Comparison of ENCODE assay signal across 8 mouse cellular contexts in genomic region chr7:45561624-45562520, GRCm38 (mm10). TPM values are rescaled to one million over a fixed set of nuclear protein-coding genes. Genes with fewer than 3 reads are reported as not detected.
A peak's percentile ranks its signal among the peaks of the same experiment; 100 is the strongest.
DNase-seq lines count a peak whose midpoint lies in the region; ATAC-seq and TF ChIP-seq lines count a peak whose summit lies in the region.

No protein-coding gene starts in this region.

- TF ChIP-seq CTCF in lung, adult 2 months (IDR thresholded peaks at IDR 0.05; ENCODE audit: insufficient read depth, low read length) = no peak

- WGBS in lung, embryonic 16.5 days = 39% methylated on average over 12 of the region's 12 CpGs
- WGBS in lung, adult 2 months = 37% methylated on average over 12 of the region's 12 CpGs
- WGBS in intestine, embryonic 15.5 days = 37% methylated on average over 12 of the region's 12 CpGs
- WGBS in neural tube, embryonic 13.5 days = 46% methylated on average over 12 of the region's 12 CpGs

- no peak for ATAC-seq in erythroblast, adult 5-6 weeks (replicated peaks; ENCODE audit: low FRiP score, poor library complexity, severe bottlenecking)
- peak; percentile 27 for ATAC-seq in lung, embryonic 16.5 days (ENCODE audit: low read depth)
- ATAC-seq in intestine, embryonic 15.5 days = peak; percentile 55
- ATAC-seq in neural tube, embryonic 13.5 days (ENCODE audit: low read depth) = peak; percentile 30; the same call in 1 of the 2 replicates

- H3K9me3 ChIP-seq in erythroblast, embryonic 14.5 days (ENCODE audit: control insufficient read depth, low read length) = no peaks in the 10 kb centered on the region
- H3K9me3 ChIP-seq in lung, embryonic 16.5 days (ENCODE audit: control insufficient read depth, low read length) = no peaks in the 10 kb centered on the region
- H3K9me3 ChIP-seq in intestine, embryonic 15.5 days = no peaks in the 10 kb centered on the region
- no peaks in the 10 kb centered on the region for H3K9me3 ChIP-seq in neural tube, embryonic 13.5 days

- H3K36me3 ChIP-seq in erythroblast, embryonic 14.5 days (ENCODE audit: control insufficient read depth) = no peaks in the 10 kb centered on the region
- H3K36me3 ChIP-seq in lung, embryonic 16.5 days (ENCODE audit: control insufficient read depth, insufficient read depth, low read length) = no peaks in the 10 kb centered on the region
- H3K36me3 ChIP-seq in intestine, embryonic 15.5 days = no peaks in the 10 kb centered on the region
- no peaks in the 10 kb centered on the region for H3K36me3 ChIP-seq in neural tube, embryonic 13.5 days

- DNase-seq in lung, adult 2 months = no peak
- no peak for DNase-seq in urinary bladder, postnatal 25 days (ENCODE audit: low spot score)
- DNase-seq in cerebellum, postnatal 25 days = no peak

- H3K4me2 ChIP-seq in lung, embryonic 16.5 days (ENCODE audit: low read depth, low read length) = peak overlapping the region; percentile 39
- peak overlapping the region; percentile 39 for H3K4me2 ChIP-seq in intestine, embryonic 15.5 days (replicated peaks)
- peak overlapping the region; percentile 6 for H3K4me2 ChIP-seq in neural tube, embryonic 13.5 days

- H3K27me3 ChIP-seq in erythroblast, embryonic 14.5 days (ENCODE audit: control insufficient read depth) = no peaks in the 10 kb centered on the region; the same call in 1 of the 2 replicates
- H3K27me3 ChIP-seq in lung, embryonic 16.5 days (ENCODE audit: control insufficient read depth, insufficient read depth, low read depth, low read length) = no peaks in the 10 kb centered on the region
- H3K27me3 ChIP-seq in intestine, embryonic 15.5 days (replicated peaks) = no peaks in the 10 kb centered on the region
- H3K27me3 ChIP-seq in neural tube, embryonic 13.5 days = peaks cover 4% of the 10 kb centered on the region

- peak overlapping the region; percentile 48 for H3K4me3 ChIP-seq in erythroblast, embryonic 14.5 days (replicated peaks)
- no peak overlapping the region; the same call in 1 of the 2 replicates for H3K4me3 ChIP-seq in lung, embryonic 16.5 days (ENCODE audit: low read length)
- H3K4me3 ChIP-seq in lung, adult 2 months (replicated peaks; ENCODE audit: extremely low read depth, low read depth, low read length) = no peak overlapping the region
- H3K4me3 ChIP-seq in intestine, embryonic 15.5 days (replicated peaks) = no peak overlapping the region
- H3K4me3 ChIP-seq in neural tube, embryonic 13.5 days = no peak overlapping the region

- peaks cover 36% of the 10 kb centered on the region for H3K4me1 ChIP-seq in erythroblast, embryonic 14.5 days (ENCODE audit: control insufficient read depth)
- H3K4me1 ChIP-seq in lung, embryonic 16.5 days (replicated peaks; ENCODE audit: control insufficient read depth, insufficient read depth, low read length) = peaks cover 9% of the 10 kb centered on the region
- no peaks in the 10 kb centered on the region for H3K4me1 ChIP-seq in lung, adult 2 months (ENCODE audit: control insufficient read depth, insufficient read depth, low read length)
- H3K4me1 ChIP-seq in intestine, embryonic 15.5 days (replicated peaks) = peaks cover 10% of the 10 kb centered on the region
- H3K4me1 ChIP-seq in neural tube, embryonic 13.5 days (replicated peaks) = 0 out of 2 replicates have a peak, but pooled peaks cover 5% of the 10 kb centered on the region

- TF ChIP-seq POLR2A in lung, adult 2 months (IDR thresholded peaks at IDR 0.05; ENCODE audit: borderline replicate concordance, extremely low read depth, low read depth, low read length) = no peak

- H3K27ac ChIP-seq in lung, embryonic 16.5 days (ENCODE audit: low read length) = no peak overlapping the region
- 0 out of 2 replicates have a peak overlapping the region, but pooled peaks have one; percentile 11 for H3K27ac ChIP-seq in intestine, embryonic 15.5 days
- no peak overlapping the region for H3K27ac ChIP-seq in neural tube, embryonic 13.5 days (replicated peaks)

- H3K9ac ChIP-seq in lung, embryonic 16.5 days (ENCODE audit: low read length) = peak overlapping the region; percentile 37; the same call in 1 of the 2 replicates
- 0 out of 2 replicates have a peak overlapping the region, but pooled peaks have one; percentile 0 for H3K9ac ChIP-seq in intestine, embryonic 15.5 days
- peak overlapping the region; percentile 31; the same call in 1 of the 2 replicates for H3K9ac ChIP-seq in neural tube, embryonic 13.5 days

RNA-seq across cellular contexts. Expression of gene Hsd17b14, which starts 7.2 kb away (rescaled TPM):
- polyA plus RNA-seq in erythroblast, embryonic 14.5 days (2012) = 0.31 and 0.50 TPM in 2 replicates
- total RNA-seq in erythroblast, adult 5-6 weeks (2015; ENCODE audit: low replicate concordance) = not detected in 2 replicates
- not detected in 2 replicates for total RNA-seq in erythroblast, adult 5-6 weeks (2017; ENCODE audit: low replicate concordance)
- 0.72 and 0.84 TPM in 2 replicates for polyA plus RNA-seq in lung, embryonic 16.5 days (2015; fragmentation: Nextera tagmentation; extraction: Ambion mirVana)
- polyA plus RNA-seq in lung, adult 2 months (2012; rRNA removed) = 2.1 and 3.0 TPM in 2 replicates
- 2.1 and 2.8 TPM in 2 replicates for polyA plus RNA-seq in intestine, embryonic 15.5 days (2015; fragmentation: Nextera tagmentation; extraction: Ambion mirVana)
- polyA plus RNA-seq in neural tube, embryonic 13.5 days (2015; fragmentation: Nextera tagmentation; extraction: Ambion mirVana) = 0.52 and 1.7 TPM in 2 replicates

RNA-seq across cellular contexts. Expression of gene Bcat2, which starts 8.1 kb away (rescaled TPM):
- 1.1 and 2.6 TPM in 2 replicates for polyA plus RNA-seq in erythroblast, embryonic 14.5 days (2012)
- 5.8 and 9.0 TPM in 2 replicates for total RNA-seq in erythroblast, adult 5-6 weeks (2015; ENCODE audit: low replicate concordance)
- 10.7 and 11.2 TPM in 2 replicates for total RNA-seq in erythroblast, adult 5-6 weeks (2017; ENCODE audit: low replicate concordance)
- 59.5 and 60.0 TPM in 2 replicates for polyA plus RNA-seq in lung, embryonic 16.5 days (2015; fragmentation: Nextera tagmentation; extraction: Ambion mirVana)
- 44.2 TPM in 2 replicates for polyA plus RNA-seq in lung, adult 2 months (2012; rRNA removed)
- 59.5 and 67.6 TPM in 2 replicates for polyA plus RNA-seq in intestine, embryonic 15.5 days (2015; fragmentation: Nextera tagmentation; extraction: Ambion mirVana)
- polyA plus RNA-seq in neural tube, embryonic 13.5 days (2015; fragmentation: Nextera tagmentation; extraction: Ambion mirVana) = 24.0 and 24.1 TPM in 2 replicates

RNA-seq across cellular contexts. Expression of gene Plekha4, which starts 35.7 kb away (rescaled TPM):
- 0.42 and 1.0 TPM in 2 replicates for polyA plus RNA-seq in erythroblast, embryonic 14.5 days (2012)
- total RNA-seq in erythroblast, adult 5-6 weeks (2015; ENCODE audit: low replicate concordance) = 1.3 TPM in 1 of 2 replicates, not detected in the other
- total RNA-seq in erythroblast, adult 5-6 weeks (2017; ENCODE audit: low replicate concordance) = 2.8 and 9.9 TPM in 2 replicates
- polyA plus RNA-seq in lung, embryonic 16.5 days (2015; fragmentation: Nextera tagmentation; extraction: Ambion mirVana) = 2.3 and 3.4 TPM in 2 replicates
- polyA plus RNA-seq in lung, adult 2 months (2012; rRNA removed) = 11.8 and 13.1 TPM in 2 replicates
- 0.83 and 1.5 TPM in 2 replicates for polyA plus RNA-seq in intestine, embryonic 15.5 days (2015; fragmentation: Nextera tagmentation; extraction: Ambion mirVana)
- 4.1 and 7.9 TPM in 2 replicates for polyA plus RNA-seq in neural tube, embryonic 13.5 days (2015; fragmentation: Nextera tagmentation; extraction: Ambion mirVana)

RNA-seq across cellular contexts. Expression of gene Ppp1r15a, which starts 35.8 kb away (rescaled TPM):
- 543 and 840 TPM in 2 replicates for polyA plus RNA-seq in erythroblast, embryonic 14.5 days (2012)
- total RNA-seq in erythroblast, adult 5-6 weeks (2015; ENCODE audit: low replicate concordance) = 1,095 and 1,392 TPM in 2 replicates
- total RNA-seq in erythroblast, adult 5-6 weeks (2017; ENCODE audit: low replicate concordance) = 1,351 and 1,490 TPM in 2 replicates
- 22.4 and 29.0 TPM in 2 replicates for polyA plus RNA-seq in lung, embryonic 16.5 days (2015; fragmentation: Nextera tagmentation; extraction: Ambion mirVana)
- polyA plus RNA-seq in lung, adult 2 months (2012; rRNA removed) = 58.6 and 73.7 TPM in 2 replicates
- 16.5 and 17.0 TPM in 2 replicates for polyA plus RNA-seq in intestine, embryonic 15.5 days (2015; fragmentation: Nextera tagmentation; extraction: Ambion mirVana)
- polyA plus RNA-seq in neural tube, embryonic 13.5 days (2015; fragmentation: Nextera tagmentation; extraction: Ambion mirVana) = 17.2 and 20.9 TPM in 2 replicates

RNA-seq across cellular contexts. Expression of gene Nucb1, which starts 51.7 kb away (rescaled TPM):
- 54.7 and 66.6 TPM in 2 replicates for polyA plus RNA-seq in erythroblast, embryonic 14.5 days (2012)
- 83.0 and 88.6 TPM in 2 replicates for total RNA-seq in erythroblast, adult 5-6 weeks (2015; ENCODE audit: low replicate concordance)
- 487 and 671 TPM in 2 replicates for total RNA-seq in erythroblast, adult 5-6 weeks (2017; ENCODE audit: low replicate concordance)
- 254 and 266 TPM in 2 replicates for polyA plus RNA-seq in lung, embryonic 16.5 days (2015; fragmentation: Nextera tagmentation; extraction: Ambion mirVana)
- 420 and 430 TPM in 2 replicates for polyA plus RNA-seq in lung, adult 2 months (2012; rRNA removed)
- polyA plus RNA-seq in intestine, embryonic 15.5 days (2015; fragmentation: Nextera tagmentation; extraction: Ambion mirVana) = 209 and 229 TPM in 2 replicates
- polyA plus RNA-seq in neural tube, embryonic 13.5 days (2015; fragmentation: Nextera tagmentation; extraction: Ambion mirVana) = 116 and 121 TPM in 2 replicates
